Mouse (Mus musculus): ENCODE measurements at regions not wholly inside any gene's neighbourhood (a gene's known extent, or its start where the extent isn't known, plus 50 kb on each side); places are given as distances from the start of the nearest gene placed in this dataset.

GRCm38 (mm10) chr9:61862071-61862480, 52.3 kb downstream of the Rplp1 start:
- peak; percentile 51 for DNase-seq (ENCODE audit: low spot score)

- DNase-seq (ENCODE audit: low spot score): peak; percentile 87
These were observed 54.2 kb downstream of the Rplp1 start for GRCm38 (mm10) chr9:61860147-61860546.

GRCm38 (mm10) chr9:61859438-61859837, 54.9 kb downstream of the Rplp1 start:
- no peak for DNase-seq (ENCODE audit: low spot score)

- DNase-seq (ENCODE audit: low spot score): no peak
These were observed 56.5 kb downstream of the Rplp1 start for GRCm38 (mm10) chr9:61857817-61858216.

- no peak for DNase-seq (ENCODE audit: low spot score)
These were observed 57.7 kb downstream of the Rplp1 start for GRCm38 (mm10) chr9:61856686-61857085.

- no peak for DNase-seq (ENCODE audit: low spot score)
These were observed 58.7 kb downstream of the Rplp1 start for GRCm38 (mm10) chr9:61855686-61856085.

GRCm38 (mm10) chr9:61853841-61854240, 60.5 kb downstream of the Rplp1 start:
- DNase-seq (ENCODE audit: low spot score): no peak

GRCm38 (mm10) chr9:61851331-61851730, 63.0 kb downstream of the Rplp1 start:
- no peak for DNase-seq (ENCODE audit: low spot score)

- no peak for DNase-seq (ENCODE audit: low spot score)
These were observed 65.9 kb downstream of the Rplp1 start for GRCm38 (mm10) chr9:61848401-61848800.

GRCm38 (mm10) chr9:61847496-61847895, 66.8 kb downstream of the Rplp1 start:
- no peak for DNase-seq (ENCODE audit: low spot score)

- DNase-seq (ENCODE audit: low spot score): no peak
These were observed 69.7 kb downstream of the Rplp1 start for GRCm38 (mm10) chr9:61844645-61845044.

- DNase-seq (ENCODE audit: low spot score): no peak
These were observed 70.2 kb downstream of the Rplp1 start for GRCm38 (mm10) chr9:61844141-61844540.

GRCm38 (mm10) chr9:61843513-61843912, 70.8 kb downstream of the Rplp1 start:
- DNase-seq (ENCODE audit: low spot score): no peak

GRCm38 (mm10) chr9:61842384-61842783, 72.0 kb downstream of the Rplp1 start:
- DNase-seq (ENCODE audit: low spot score): no peak

- no peak for DNase-seq (ENCODE audit: low spot score)
These were observed 73.1 kb downstream of the Rplp1 start for GRCm38 (mm10) chr9:61841222-61841621.

GRCm38 (mm10) chr9:61840353-61840752, 74.0 kb downstream of the Rplp1 start:
- DNase-seq (ENCODE audit: low spot score): no peak

- DNase-seq (ENCODE audit: low spot score): no peak
These were observed 81.1 kb downstream of the Rplp1 start for GRCm38 (mm10) chr9:61833226-61833625.

GRCm38 (mm10) chr9:61830236-61830635, 84.1 kb downstream of the Rplp1 start:
- peak; percentile 70 for DNase-seq (ENCODE audit: low spot score)

GRCm38 (mm10) chr9:61829736-61830135, 84.6 kb downstream of the Rplp1 start:
- DNase-seq (ENCODE audit: low spot score): no peak

GRCm38 (mm10) chr9:61829301-61829700, 85.0 kb downstream of the Rplp1 start:
- DNase-seq (ENCODE audit: low spot score): no peak

GRCm38 (mm10) chr9:61827721-61828120, 86.6 kb downstream of the Rplp1 start:
- DNase-seq (ENCODE audit: low spot score): no peak

- DNase-seq (ENCODE audit: low spot score): no peak
These were observed 87.3 kb downstream of the Rplp1 start for GRCm38 (mm10) chr9:61827014-61827413.

GRCm38 (mm10) chr9:61826415-61826814, 87.9 kb downstream of the Rplp1 start:
- DNase-seq (ENCODE audit: low spot score): no peak

- no peak for DNase-seq (ENCODE audit: low spot score)
These were observed 88.5 kb downstream of the Rplp1 start for GRCm38 (mm10) chr9:61825804-61826203.

- DNase-seq (ENCODE audit: low spot score): no peak
These were observed 94.5 kb downstream of the Rplp1 start for GRCm38 (mm10) chr9:61819836-61820235.

Data from retina, embryonic 14.5 days (tissue).